Mouse (Mus musculus): ENCODE measurements around the gene Txlnb. TPM values are rescaled to one million over a fixed set of nuclear protein-coding genes. Genes with fewer than 3 reads are reported as not detected.
A peak's percentile ranks its signal among the peaks of the same experiment; 100 is the strongest.

Txlnb gene
- polyA plus RNA-seq, 1 experiment from 2014 or later, result 1.3 TPM

- Histone ChIP-seq H3K4me1 (peaks cover 10% of the 10 kb centered on the region), H3K9me3 (no peaks in the 10 kb centered on the region), H3K4me3 (no peak overlapping the region), H3K27me3 (ENCODE audit: poor library complexity, severe bottlenecking) (no peaks in the 10 kb centered on the region), H3K27ac (no peak overlapping the region), H3K36me3 (replicated peaks) (no peaks in the 10 kb centered on the region)
- no peak for DNase-seq (ENCODE audit: extremely low spot score, low spot score)
- WGBS, result 91% methylated on average over 6 of the region's 6 CpGs
These were observed 39.0 kb downstream of the Txlnb start for GRCm38 (mm10) chr10:17835031-17835430.

GRCm38 (mm10) chr10:17836275-17836674 lies 40.2 kb downstream of the Txlnb start:
- Histone ChIP-seq H3K4me3 (no peak overlapping the region), H3K27ac (no peak overlapping the region), H3K36me3 (replicated peaks) (no peaks in the 10 kb centered on the region), H3K9me3 (no peaks in the 10 kb centered on the region), H3K27me3 (ENCODE audit: poor library complexity, severe bottlenecking) (no peaks in the 10 kb centered on the region), H3K4me1 (peaks cover 4% of the 10 kb centered on the region)
- no peak for DNase-seq (ENCODE audit: extremely low spot score, low spot score)
- WGBS, result 94% methylated on average over 1 of the region's 1 CpGs

- Histone ChIP-seq H3K36me3 (replicated peaks) (no peaks in the 10 kb centered on the region), H3K4me3 (no peak overlapping the region), H3K27ac (no peak overlapping the region), H3K4me1 (no peaks in the 10 kb centered on the region), H3K27me3 (ENCODE audit: poor library complexity, severe bottlenecking) (no peaks in the 10 kb centered on the region), H3K9me3 (no peaks in the 10 kb centered on the region)
- 94% methylated on average over 3 of the region's 3 CpGs for WGBS
- no peak for DNase-seq (ENCODE audit: extremely low spot score, low spot score)
These were observed 46.0 kb downstream of the Txlnb start for GRCm38 (mm10) chr10:17842030-17842429.

- Histone ChIP-seq H3K27me3 (ENCODE audit: poor library complexity, severe bottlenecking) (no peaks in the 10 kb centered on the region), H3K27ac (no peak overlapping the region), H3K36me3 (replicated peaks) (no peaks in the 10 kb centered on the region), H3K4me3 (no peak overlapping the region), H3K4me1 (no peaks in the 10 kb centered on the region), H3K9me3 (no peaks in the 10 kb centered on the region)
- 92% methylated on average over 4 of the region's 4 CpGs for WGBS
- no peak for DNase-seq (ENCODE audit: extremely low spot score, low spot score)
These were observed 48.9 kb downstream of the Txlnb start for GRCm38 (mm10) chr10:17844781-17845537.

- no peak for DNase-seq (ENCODE audit: extremely low spot score, low spot score)
- Histone ChIP-seq H3K36me3 (replicated peaks) (no peaks in the 10 kb centered on the region), H3K27me3 (ENCODE audit: poor library complexity, severe bottlenecking) (no peaks in the 10 kb centered on the region), H3K27ac (no peak overlapping the region), H3K4me1 (no peaks in the 10 kb centered on the region), H3K9me3 (no peaks in the 10 kb centered on the region), H3K4me3 (no peak overlapping the region)
- 86% methylated on average over 9 of the region's 9 CpGs for WGBS
These were observed 61.7 kb downstream of the Txlnb start for GRCm38 (mm10) chr10:17857647-17858261.

- Histone ChIP-seq H3K27me3 (ENCODE audit: poor library complexity, severe bottlenecking) (no peaks in the 10 kb centered on the region), H3K27ac (no peak overlapping the region), H3K4me3 (no peak overlapping the region), H3K36me3 (replicated peaks) (no peaks in the 10 kb centered on the region), H3K4me1 (no peaks in the 10 kb centered on the region), H3K9me3 (no peaks in the 10 kb centered on the region)
- 87% methylated on average over 6 of the region's 6 CpGs for WGBS
- no peak for DNase-seq (ENCODE audit: extremely low spot score, low spot score)
These were observed 64.9 kb downstream of the Txlnb start for GRCm38 (mm10) chr10:17860701-17861480.

- Histone ChIP-seq H3K36me3 (replicated peaks) (no peaks in the 10 kb centered on the region), H3K27ac (no peak overlapping the region; the same call in 1 of the 2 replicates)
These were observed 74.0 kb downstream of the Txlnb start for GRCm38 (mm10) chr10:17869822-17870662.

GRCm38 (mm10) chr10:17878002-17878919 lies 82.2 kb downstream of the Txlnb start:
- DNase-seq (ENCODE audit: extremely low spot score, low spot score), result no peak
- 49% methylated on average over 8 of the region's 8 CpGs for WGBS
- no peaks in the 10 kb centered on the region for H3K36me3 ChIP-seq (replicated peaks)
- H3K27ac ChIP-seq, result peak overlapping the region; percentile 51; the same call in 1 of the 2 replicates
- no peaks in the 10 kb centered on the region for H3K27me3 ChIP-seq (ENCODE audit: poor library complexity, severe bottlenecking)
- peaks cover 7% of the 10 kb centered on the region for H3K4me1 ChIP-seq
- H3K9me3 ChIP-seq, result no peaks in the 10 kb centered on the region
- H3K4me3 ChIP-seq, result no peak overlapping the region

More at GRCm38 (mm10) chr10:17869822-17870662, 74.0 kb downstream of the Txlnb start:
- Histone ChIP-seq H3K9me3 (no peaks in the 10 kb centered on the region), H3K4me1 (peaks cover 8% of the 10 kb centered on the region; the same call in 1 of the 2 replicates), H3K4me3 (no peak overlapping the region), H3K27me3 (ENCODE audit: poor library complexity, severe bottlenecking) (no peaks in the 10 kb centered on the region)
- 36% methylated on average over 5 of the region's 5 CpGs for WGBS
- peak; percentile 44 for DNase-seq (ENCODE audit: extremely low spot score, low spot score)

- H3K4me1 ChIP-seq, result peaks cover 7% of the 10 kb centered on the region
- no peak overlapping the region for H3K27ac ChIP-seq
- H3K27me3 ChIP-seq (ENCODE audit: poor library complexity, severe bottlenecking), result no peaks in the 10 kb centered on the region
- no peaks in the 10 kb centered on the region for H3K36me3 ChIP-seq (replicated peaks)
- WGBS, result 91% methylated on average over 3 of the region's 3 CpGs
- H3K4me3 ChIP-seq, result no peak overlapping the region
- H3K9me3 ChIP-seq, result no peaks in the 10 kb centered on the region
- DNase-seq (ENCODE audit: extremely low spot score, low spot score), result no peak
These were observed 84.0 kb downstream of the Txlnb start for GRCm38 (mm10) chr10:17880038-17880437.

- Histone ChIP-seq H3K9me3 (no peaks in the 10 kb centered on the region), H3K27ac (no peak overlapping the region), H3K36me3 (replicated peaks) (no peaks in the 10 kb centered on the region), H3K4me1 (peaks cover 7% of the 10 kb centered on the region), H3K4me3 (no peak overlapping the region), H3K27me3 (ENCODE audit: poor library complexity, severe bottlenecking) (no peaks in the 10 kb centered on the region)
- DNase-seq (ENCODE audit: extremely low spot score, low spot score), result no peak
- WGBS, result 79% methylated on average over 2 of the region's 2 CpGs
These were observed 84.7 kb downstream of the Txlnb start for GRCm38 (mm10) chr10:17880724-17881123.

All from forebrain, embryonic 10.5 days (tissue).